Mouse (Mus musculus): ENCODE measurements around the gene Accs. TPM values are rescaled to one million over a fixed set of nuclear protein-coding genes. Genes with fewer than 3 reads are reported as not detected.

Accs gene
- 8.3 and 9.6 TPM in 2 replicates for total RNA-seq (2015)
- 11.7 and 12.7 TPM in 2 replicates for total RNA-seq (2017)

DNA sequence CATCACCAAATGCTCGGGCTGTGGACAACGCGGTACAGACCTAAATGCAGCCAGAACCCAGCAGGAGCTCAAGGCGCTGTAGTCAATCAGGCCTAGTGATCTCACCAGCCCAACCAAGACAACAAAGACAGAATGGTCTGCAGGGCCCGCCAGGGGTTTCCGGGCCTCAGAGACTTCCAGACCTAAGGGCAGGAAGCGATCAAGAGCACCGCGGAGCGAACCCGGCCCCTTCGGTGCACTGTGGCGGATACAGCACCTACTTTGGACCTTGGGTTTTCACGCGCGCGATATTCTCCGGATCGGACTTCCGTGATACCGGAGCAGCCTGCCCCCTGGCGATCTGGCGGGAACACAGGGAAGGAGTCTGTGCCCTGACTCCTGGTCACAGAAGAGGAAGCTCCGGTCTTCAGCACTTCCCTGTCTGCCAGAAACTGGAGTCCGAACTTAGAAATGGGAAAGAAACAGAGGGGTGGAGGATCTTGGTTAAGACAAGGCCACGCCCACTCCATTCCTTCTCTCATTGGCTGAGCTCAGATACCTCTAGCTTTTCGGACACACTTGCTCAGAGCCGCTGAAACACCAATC lies at the start of gene Accs:
Gene Accs (minus strand): TSS at position 439 of the 585 bp plus-strand sequence.
- peak; percentile 91 for ATAC-seq (ENCODE audit: poor library complexity, severe bottlenecking)

DNA sequence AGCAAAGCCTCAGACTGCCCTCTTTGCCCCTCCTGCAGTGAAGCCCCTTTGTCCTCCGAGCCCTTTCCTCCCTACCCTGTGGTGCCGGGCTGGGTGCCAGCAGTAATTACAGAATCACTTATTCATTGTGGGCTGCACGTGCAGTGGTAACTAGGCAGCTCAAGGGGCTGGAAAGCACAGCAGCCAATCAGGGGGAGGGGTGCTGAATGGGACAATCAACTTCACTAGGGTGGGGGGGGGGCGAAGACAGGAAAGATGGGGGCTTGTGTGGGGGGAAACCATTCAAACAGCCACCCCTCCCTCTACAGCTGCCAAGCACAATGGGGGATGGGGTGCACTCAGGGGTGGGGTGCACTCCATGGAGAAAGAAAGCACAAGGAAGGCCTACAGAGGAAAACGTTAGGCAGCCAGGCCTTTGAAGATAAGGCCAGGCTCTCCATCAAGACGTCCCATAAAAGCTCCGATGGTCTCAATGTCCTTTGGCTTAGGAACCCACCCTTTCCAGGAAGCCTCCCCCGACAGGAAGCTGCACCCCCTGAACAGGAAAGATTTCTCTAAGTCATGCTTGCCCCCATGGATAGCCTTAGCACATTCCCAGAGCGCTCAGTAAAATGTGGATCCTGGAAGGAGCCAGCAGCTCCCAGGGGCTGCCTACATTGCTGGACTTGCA lies 42.0 kb upstream of the Accs start:
- ATAC-seq (ENCODE audit: poor library complexity, severe bottlenecking) = no peak

DNA sequence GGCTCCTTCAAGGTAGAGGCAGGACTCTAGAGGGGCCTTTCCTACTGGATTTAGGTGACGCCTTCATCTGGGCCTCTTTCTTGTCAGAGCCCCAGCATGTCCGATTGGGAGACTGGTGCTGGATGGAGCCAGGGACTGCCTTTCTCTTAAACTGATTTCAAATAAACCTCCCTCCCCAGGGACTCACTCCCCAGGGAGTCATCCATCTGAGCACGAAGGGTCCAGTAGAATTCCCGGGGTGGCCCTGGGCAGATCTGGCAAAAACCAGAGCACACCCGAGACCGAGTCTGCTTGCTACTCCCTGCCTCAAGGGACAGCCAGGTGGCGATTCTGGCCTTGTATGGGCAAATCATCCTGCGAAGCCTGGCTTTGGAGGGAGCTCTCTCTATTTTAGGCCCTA lies 40.4 kb upstream of the Accs start:
- no peak for ATAC-seq (ENCODE audit: poor library complexity, severe bottlenecking)

DNA sequence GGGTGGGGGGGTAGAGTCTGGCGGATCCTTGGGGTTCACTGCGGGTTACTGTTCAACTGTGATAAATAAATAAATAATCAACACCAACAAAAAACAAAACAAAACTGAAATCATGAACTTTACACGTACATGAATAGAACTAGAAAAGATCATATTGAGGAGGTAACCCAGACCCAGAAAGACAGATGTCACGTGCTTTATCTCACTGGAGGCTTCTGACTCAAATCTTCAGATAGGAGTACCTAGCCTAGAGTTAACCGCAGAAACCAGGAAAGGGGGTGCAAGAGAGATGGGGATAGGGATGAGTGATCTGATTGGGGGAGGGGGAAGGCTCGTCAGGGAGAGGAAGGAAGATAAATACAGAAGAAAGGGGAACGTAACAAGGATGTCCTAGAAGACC lies 39.3 kb upstream of the Accs start:
- no peak for ATAC-seq (ENCODE audit: poor library complexity, severe bottlenecking)

DNA sequence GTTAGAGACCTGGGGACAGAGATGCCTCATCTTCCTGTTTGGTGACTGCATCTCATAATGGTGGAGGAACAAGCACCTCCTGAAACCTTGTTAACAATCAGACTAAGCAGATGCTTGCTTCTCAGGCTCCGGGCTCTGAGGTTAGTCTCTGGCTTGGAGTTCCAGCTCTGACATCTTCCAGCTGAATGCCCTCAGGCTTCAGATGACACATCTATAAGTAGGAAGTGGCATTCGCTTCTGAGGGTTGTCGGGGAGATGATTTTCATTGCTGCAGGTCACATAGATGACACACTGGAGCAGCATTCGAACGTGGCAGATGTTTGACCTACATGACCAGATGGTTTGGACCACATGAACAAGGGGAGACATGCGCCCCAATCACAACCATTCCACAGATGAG lies 38.6 kb upstream of the Accs start:
- no peak for ATAC-seq (ENCODE audit: poor library complexity, severe bottlenecking)

DNA sequence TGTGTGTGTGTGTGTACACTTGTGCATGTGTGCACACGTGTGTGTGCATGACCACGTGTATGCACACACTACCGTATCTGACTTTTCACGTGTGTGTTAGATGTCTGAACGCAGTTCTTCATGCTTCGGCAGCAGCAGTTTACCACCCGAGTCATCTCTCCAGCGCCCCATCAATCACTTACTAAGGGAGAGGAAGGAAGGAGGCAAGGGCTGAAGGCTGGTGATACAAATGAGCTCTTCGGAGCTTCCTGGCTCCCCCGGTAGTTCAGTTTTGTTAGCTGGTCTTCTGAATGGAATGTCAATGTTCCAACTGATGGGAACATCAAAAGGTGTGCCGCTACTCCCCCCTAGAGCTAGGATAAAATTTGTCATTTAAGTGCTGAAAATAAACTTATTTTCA lies 37.5 kb upstream of the Accs start:
- ATAC-seq (ENCODE audit: poor library complexity, severe bottlenecking) = no peak

DNA sequence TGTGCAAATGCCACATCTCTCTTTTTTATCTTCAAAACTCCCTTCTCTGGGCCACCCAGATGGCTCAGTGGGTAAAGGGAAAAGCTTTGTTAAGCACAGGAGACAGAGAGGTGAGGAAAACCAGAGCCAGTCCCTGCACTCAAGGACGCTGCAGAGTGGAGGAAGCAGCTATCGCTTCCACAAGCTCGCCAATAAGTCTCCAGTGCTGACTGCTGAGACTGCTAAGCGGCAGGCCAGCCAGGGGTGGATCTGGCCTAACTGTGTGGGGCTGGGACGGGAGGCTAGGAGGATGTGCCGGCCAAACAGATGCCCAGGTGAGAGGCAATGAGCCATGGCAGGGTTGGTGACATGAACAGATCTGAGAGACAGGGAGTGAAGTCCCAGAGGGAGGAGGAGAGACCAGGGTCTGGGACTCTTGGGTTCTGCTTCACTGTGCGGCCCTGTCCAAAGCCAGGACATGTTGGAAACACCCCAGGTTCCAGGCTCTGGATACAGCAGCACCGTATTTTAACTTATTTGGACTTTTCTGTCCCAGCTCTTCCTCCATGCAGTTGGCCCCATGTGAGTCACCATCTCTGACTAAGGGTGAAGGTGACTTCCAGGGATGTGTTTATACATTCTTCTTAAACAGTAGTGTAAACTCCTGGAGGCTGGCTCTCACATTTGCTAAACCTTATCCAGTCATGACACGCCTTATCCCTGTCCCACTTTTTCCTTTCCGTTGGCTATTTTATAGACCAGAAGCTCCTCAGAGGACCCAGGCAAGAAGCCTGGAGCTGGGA lies 36.5 kb upstream of the Accs start:
- no peak for ATAC-seq (ENCODE audit: poor library complexity, severe bottlenecking)

DNA sequence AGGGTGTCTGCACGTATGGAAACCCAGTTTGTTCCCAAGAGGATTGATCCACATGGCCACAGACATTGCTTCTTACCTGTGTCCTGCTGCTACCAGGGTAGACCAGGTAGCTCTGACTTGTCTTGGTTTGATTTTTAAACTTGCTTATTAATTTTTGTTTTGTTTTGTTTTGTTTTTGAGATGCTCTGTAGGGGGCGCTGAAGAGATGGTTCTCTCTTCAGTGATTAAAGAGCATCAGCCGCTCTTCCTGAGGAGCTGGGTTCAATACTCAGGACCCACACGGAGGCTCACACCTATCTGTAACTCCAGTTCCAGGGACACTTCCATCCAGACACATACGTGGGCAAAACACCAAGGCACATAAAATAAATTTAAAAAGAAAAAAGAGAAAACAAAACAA lies 33.3 kb upstream of the Accs start:
- no peak for ATAC-seq (ENCODE audit: poor library complexity, severe bottlenecking)

DNA sequence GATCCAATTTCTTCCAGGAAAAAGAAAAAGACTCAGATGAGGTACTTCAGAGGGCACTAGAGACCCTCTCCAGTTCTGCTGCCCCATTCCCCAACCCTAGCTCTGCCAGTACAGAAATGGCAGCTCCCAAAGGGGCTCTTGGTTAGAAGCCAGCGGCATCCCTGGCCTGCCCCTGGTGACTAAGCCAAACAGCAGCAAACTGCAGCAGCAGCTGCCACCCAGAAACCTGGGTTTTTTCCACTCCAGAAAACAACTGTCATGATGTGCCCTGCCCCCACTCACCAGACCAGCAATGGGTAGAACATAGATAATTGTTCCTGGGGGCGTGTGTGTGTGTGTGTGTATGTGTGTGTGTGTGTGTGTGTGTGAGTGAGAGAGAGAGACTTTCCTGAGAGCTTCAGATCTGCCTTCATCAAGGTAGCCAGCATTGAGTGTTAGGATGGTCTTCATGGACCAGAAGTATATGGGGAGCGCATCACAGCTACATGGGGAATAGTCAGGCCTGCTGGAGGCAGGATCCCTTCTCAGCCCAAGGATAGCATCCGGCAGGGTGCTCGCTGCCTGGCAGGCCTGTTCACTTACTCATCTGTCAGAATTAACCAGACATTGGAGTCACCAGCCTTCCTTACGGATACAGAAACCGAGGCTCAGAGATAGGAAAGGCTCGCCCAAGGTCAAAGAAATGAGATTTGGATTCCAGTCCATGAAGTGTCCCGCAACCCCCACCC lies 32.1 kb upstream of the Accs start:
- no peak for ATAC-seq (ENCODE audit: poor library complexity, severe bottlenecking)

DNA sequence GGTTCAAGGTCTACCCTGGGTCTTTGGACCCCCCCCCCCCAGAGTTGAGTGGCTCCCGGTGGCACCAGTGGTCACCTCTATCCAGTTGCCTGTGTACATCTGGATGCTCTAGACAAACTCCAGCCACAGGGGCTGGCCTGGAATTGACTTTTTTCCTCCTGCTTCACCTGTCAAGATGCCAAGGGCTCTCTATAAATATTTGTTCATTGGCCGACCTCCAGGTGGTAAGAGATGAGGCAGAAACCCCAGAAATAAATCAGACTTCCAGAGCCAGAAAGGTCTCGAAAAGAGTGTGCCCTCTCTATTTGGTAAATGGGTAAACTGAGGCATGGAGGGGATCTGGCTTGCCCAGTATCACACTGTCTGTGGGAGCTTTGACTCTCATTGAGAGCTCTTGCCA lies 31.2 kb upstream of the Accs start:
- ATAC-seq (ENCODE audit: poor library complexity, severe bottlenecking) = no peak

DNA sequence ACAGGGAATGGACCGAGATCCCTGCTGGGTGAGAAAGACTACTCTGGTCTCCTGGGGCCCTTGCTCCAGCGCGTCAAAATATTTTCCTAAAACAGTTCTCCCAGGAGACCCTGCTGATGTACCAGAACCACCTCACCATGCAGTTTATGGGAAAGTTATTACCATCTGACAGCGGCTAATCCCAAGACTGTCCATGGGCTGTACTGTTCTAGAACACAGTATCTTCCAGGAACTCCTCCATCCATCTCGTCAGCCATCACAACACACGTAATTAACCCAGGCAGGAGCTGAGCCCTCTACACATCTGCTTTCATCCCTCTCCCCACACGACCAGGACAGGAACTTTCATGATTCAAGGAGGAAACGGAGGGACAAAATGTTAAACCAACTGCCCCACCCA lies 30.7 kb upstream of the Accs start:
- ATAC-seq (ENCODE audit: poor library complexity, severe bottlenecking) = no peak

DNA sequence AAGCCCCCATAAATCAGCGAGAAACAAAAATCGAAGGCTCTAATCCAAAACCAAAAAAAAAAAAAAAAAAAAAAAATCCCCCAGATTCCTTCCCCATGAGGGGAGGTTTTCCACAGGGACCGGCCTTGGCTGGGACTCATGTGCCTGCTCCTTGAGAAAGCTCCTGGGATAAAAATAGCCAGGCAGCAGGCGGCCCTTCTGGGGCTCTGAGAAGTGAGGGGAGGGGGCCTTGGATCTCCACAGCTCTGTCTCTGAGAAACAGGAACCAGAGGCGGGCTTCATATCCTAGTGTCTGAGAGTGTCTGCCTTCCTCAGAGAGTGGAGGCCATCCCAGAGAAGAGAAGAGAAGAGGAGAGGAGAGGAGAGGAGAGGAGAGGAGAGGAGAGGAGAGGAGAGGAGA lies 27.3 kb upstream of the Accs start:
- no peak for ATAC-seq (ENCODE audit: poor library complexity, severe bottlenecking)

DNA sequence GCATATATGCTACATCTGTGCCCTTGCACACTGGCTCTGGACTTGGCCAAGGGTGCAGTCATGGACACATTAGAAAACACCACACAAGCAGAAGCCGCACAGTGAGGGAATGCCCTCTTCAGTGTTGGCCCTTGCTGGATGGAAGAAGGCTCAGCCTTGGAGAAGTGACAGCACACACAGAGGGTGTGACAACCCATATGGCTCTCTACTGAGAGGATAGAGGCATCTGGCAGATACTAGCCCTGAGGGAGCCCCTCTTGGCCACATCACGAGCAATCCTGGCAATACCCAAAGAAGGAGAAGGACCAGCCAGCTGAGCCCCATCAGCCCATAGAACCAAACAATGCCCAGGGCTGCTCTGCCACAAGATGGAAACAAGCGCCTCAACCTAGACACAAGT lies 24.9 kb upstream of the Accs start:
- no peak for ATAC-seq (ENCODE audit: poor library complexity, severe bottlenecking)

DNA sequence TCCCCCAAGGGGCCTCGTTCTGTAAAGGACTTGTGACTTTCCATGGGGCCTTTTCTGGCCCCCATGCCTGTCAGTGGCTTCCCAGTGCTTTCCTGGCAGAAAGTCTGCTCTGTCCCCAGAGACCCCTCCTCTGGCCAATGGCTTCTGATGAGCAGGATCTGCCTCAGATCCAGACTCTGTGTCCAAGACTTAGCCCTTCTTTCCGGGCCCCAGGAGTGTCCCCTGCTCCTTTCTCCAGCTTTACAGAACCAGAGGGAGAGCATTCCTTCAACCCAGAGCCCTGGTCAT lies 24.4 kb upstream of the Accs start:
- ATAC-seq (ENCODE audit: poor library complexity, severe bottlenecking) = no peak

DNA sequence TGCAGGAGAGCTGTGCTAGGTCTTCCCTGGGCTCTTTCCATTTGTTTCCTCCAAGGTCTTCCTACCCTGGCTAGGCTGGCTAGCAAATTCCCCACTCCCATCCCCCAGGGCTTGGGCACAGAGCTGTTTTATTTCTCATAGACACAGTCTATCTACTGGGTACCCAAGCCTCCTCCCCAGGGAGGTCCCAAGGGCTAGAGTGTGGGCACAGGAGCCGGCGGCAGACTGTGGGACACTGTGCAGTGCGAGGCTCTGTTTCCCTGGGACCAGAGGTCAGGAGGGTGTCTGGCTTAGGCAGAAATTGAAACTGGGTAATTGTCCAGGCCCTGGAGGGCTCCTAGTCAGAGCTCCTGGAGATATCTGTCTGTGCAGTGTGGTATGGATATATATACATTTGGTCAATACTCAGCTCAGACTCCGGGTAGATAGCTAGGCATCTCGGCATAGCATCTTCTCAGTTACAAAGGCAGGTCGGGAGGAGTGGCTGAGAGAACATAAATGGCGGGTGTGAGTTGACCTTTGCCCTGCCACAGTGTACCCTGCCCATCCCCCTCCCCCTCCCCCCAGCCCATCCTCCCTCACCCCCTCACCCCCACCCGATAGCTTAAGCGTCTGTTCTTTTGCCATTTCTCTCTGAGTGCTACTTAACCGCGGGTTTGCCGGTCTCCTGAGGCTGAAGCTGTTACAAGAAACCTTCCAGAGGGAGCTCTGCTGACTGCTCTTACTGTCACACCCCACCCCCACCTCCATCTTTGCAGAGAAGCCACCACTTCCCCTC lies 23.9 kb upstream of the Accs start:
- ATAC-seq (ENCODE audit: poor library complexity, severe bottlenecking) = no peak

DNA sequence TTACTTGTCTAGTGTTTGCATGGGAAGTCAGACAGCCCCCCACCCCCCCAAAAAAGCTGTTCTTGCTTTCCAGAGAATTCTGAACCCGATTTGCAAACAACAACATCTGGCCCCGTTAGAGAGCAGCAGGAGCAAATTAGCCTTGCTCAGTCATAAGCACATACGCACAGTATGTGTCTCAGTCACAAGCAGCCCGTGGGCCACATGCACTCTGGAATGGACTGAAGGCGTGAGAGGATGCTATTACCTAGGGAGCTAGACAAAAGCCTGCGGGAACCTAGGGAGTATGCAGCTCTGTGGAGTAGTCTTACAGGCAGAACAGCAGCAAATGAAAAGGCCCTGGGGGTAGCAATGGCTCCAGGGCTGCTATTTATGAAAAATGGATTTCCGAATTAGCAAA lies 22.5 kb upstream of the Accs start:
- ATAC-seq (ENCODE audit: poor library complexity, severe bottlenecking) = no peak

DNA sequence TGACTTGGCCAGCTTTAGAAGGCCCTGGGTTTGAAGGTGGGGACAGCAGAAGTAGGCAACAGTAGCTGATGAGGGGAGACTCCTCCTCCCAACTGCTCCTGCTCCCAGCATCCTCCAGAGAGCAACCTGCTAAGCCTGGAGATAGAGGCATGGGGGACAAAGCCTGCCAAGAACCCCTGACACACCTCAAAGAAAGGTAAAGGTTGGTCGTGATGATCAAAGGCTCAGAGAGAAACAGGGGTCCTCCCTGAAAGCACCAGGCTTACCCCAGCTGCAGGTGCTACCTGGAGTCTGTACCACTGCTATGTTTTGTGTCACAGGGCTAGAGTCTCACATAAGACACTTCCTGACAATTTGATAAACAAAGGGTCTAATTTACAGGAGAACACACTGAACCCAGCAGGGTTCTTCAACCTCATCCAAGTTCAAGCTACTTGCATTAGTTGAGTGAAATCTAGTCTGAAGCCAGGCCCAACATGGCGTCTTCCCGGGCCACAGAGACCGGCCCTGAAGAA lies 21.7 kb upstream of the Accs start:
- ATAC-seq (ENCODE audit: poor library complexity, severe bottlenecking) = no peak

DNA sequence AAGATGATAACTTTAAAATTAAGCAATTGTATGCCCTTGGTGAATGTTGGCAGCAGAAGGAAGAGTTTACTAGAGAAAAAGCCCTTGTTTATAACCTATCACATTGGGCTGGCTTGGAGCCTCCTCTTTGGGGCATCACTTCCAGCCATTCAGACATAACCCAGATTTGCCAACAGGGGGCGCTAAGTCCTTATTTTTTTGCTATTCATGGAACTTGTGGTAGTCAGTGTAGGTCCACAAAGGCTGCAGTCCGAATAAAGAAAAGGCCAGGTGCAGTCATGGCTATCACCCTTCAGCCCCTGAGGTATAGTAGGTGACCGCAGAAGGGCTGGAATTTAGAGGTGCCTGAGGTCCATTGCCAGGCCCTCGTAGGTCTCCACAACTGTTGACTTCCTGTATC lies 21.1 kb upstream of the Accs start:
- peak; percentile 61 for ATAC-seq (ENCODE audit: poor library complexity, severe bottlenecking)

DNA sequence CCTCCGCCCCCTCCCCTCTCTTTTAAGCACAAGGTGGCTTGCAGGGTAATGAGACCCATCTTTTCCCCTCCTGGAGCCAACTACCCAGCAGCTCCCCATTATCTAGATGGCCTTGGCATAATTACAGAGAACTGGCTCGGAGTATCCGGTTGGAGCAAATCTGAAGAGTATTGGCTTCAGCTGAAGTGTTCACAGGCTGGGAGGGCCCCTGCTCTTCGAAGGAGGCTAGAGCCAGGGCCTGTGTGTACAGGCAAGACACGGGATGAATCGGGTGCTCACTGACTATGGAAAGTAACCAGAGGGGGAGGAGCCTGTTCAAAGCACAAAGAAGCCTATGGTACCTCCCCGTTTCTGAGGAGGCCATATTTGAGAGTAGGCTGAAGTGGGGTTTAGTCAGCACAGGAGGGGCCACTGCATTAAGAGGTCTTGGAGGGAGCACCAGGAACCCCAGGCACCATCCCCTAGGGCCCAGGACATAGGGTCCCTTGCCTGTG lies 19.4 kb upstream of the Accs start, which contains the start of gene Accsl:
Gene Accsl (minus strand): TSS at position 51 of the 494 bp plus-strand sequence.
- no peak for ATAC-seq (ENCODE audit: poor library complexity, severe bottlenecking)

DNA sequence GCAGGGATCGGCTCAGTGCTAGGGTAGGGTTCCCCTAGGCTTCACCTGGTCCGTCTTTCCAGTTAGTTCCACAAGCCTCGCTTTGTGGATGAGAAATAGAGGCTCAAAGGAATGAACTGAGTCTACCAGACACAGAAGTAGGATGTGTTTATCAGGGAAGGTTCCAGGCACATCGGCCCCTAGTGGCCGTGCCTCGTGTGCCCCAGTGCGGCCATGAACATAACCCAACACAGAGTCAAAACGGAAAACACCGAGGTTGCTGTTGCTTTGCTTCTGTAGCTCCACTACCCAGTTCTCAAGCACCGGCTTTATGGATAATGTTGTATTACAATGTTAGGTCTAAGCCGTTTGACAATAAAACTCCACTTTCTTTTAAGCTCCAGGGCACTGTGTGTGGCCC lies 18.8 kb upstream of the Accs start:
- ATAC-seq (ENCODE audit: poor library complexity, severe bottlenecking) = no peak

DNA sequence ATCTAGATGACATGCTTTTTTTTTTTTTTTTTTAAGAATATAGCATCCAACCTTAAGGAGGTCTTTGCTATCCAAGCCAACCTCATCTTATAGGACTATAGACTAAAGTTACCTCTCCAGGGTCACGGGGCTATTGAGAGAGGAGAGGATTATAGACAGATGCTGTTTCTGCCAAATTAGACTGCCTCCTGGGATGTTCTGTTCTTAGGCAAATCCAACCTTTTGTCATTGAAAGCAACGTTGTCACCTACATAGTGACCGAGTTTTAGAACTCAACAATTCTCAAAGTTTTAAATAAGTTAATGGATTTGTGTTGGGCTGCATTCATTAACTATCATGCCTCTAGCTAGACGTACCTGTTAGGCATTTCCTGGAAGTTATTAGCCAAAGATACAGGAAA lies 13.5 kb upstream of the Accs start:
- no peak for ATAC-seq (ENCODE audit: poor library complexity, severe bottlenecking)
